Mouse (Mus musculus): ENCODE measurements around the gene Usp43. TPM values are rescaled to one million over a fixed set of nuclear protein-coding genes. Genes with fewer than 3 reads are reported as not detected.

Usp43 gene
- polyA plus RNA-seq (2015; fragmentation: Nextera tagmentation; extraction: Ambion mirVana): 0.93 and 1.3 TPM in 2 replicates

- peak within 1 kb of the TSS; percentile 72 for H3K4me3 ChIP-seq
- H3K4me2 ChIP-seq: peak within 1 kb of the TSS; percentile 100
- peaks cover 4% of the 10 kb centered on the region; the same call in 1 of the 2 replicates for H3K4me1 ChIP-seq
- no peaks in the 10 kb centered on the region for H3K36me3 ChIP-seq
- under 1% methylated on average over 59 of the region's 80 CpGs for WGBS
- H3K27me3 ChIP-seq: peaks cover 36% of the 10 kb centered on the region
- H3K9me3 ChIP-seq: no peaks in the 10 kb centered on the region
- H3K27ac ChIP-seq: peak within 1 kb of the TSS; percentile 48; the same call in 1 of the 2 replicates
- peak within 1 kb of the TSS; percentile 74 for H3K9ac ChIP-seq
- ATAC-seq (ENCODE audit: insufficient number of reproducible peaks, insufficient read depth, low FRiP score, low TSS enrichment, low read depth): peak; percentile 49; the same call in 1 of the 2 replicates
Observed at GRCm38 (mm10) chr11:67921827-67922754, at the start of gene Usp43. Usp43 (minus strand) TSS chr11:67922153.

GRCm38 (mm10) chr11:67967831-67968230 lies 45.9 kb upstream of the Usp43 start:
- ATAC-seq (ENCODE audit: insufficient number of reproducible peaks, insufficient read depth, low FRiP score, low TSS enrichment, low read depth): no peak
- WGBS: 60% methylated on average over 11 of the region's 11 CpGs

GRCm38 (mm10) chr11:67965905-67966878 lies 44.2 kb upstream of the Usp43 start, which contains the start of gene Stx8:
Stx8 (plus strand) TSS chr11:67966193.
- Histone ChIP-seq H3K4me1 (peaks cover 18% of the 10 kb centered on the region), H3K27me3 (no peaks in the 10 kb centered on the region), H3K9ac (peak within 1 kb of the TSS; percentile 87), H3K4me2 (peak within 1 kb of the TSS; percentile 87), H3K27ac (peak within 1 kb of the TSS; percentile 22; the same call in 1 of the 2 replicates), H3K36me3 (peaks cover 11% of the 10 kb centered on the region; the same call in 1 of the 2 replicates), H3K4me3 (peak within 1 kb of the TSS; percentile 86), H3K9me3 (no peaks in the 10 kb centered on the region)
- WGBS: under 1% methylated on average over 28 of the region's 28 CpGs
- peak; percentile 37; the same call in 1 of the 2 replicates for ATAC-seq (ENCODE audit: insufficient number of reproducible peaks, insufficient read depth, low FRiP score, low TSS enrichment, low read depth)

More at GRCm38 (mm10) chr11:67967831-67968230, 45.9 kb upstream of the Usp43 start:
- H3K9ac ChIP-seq: 0 out of 2 replicates have a peak overlapping the region, but pooled peaks have one; percentile 21
- no peak overlapping the region for H3K27ac ChIP-seq
- peaks cover 25% of the 10 kb centered on the region for H3K4me1 ChIP-seq
- H3K36me3 ChIP-seq: peaks cover 16% of the 10 kb centered on the region; the same call in 1 of the 2 replicates
- H3K27me3 ChIP-seq: no peaks in the 10 kb centered on the region
- peak overlapping the region; percentile 9; the same call in 1 of the 2 replicates for H3K4me3 ChIP-seq
- peak overlapping the region; percentile 11 for H3K4me2 ChIP-seq
- H3K9me3 ChIP-seq: no peaks in the 10 kb centered on the region

GRCm38 (mm10) chr11:67965242-67965883 lies 43.4 kb upstream of the Usp43 start, which contains the start of gene Cfap52:
Cfap52 (minus strand) TSS chr11:67965651.
- Histone ChIP-seq H3K27ac (peak within 1 kb of the TSS; percentile 22; the same call in 1 of the 2 replicates), H3K4me1 (peaks cover 18% of the 10 kb centered on the region), H3K4me3 (peak within 1 kb of the TSS; percentile 86), H3K27me3 (no peaks in the 10 kb centered on the region), H3K36me3 (peaks cover 4% of the 10 kb centered on the region; the same call in 1 of the 2 replicates), H3K9me3 (no peaks in the 10 kb centered on the region), H3K9ac (peak within 1 kb of the TSS; percentile 87), H3K4me2 (peak within 1 kb of the TSS; percentile 87)
- WGBS: 6% methylated on average over 15 of the region's 15 CpGs
- ATAC-seq (ENCODE audit: insufficient number of reproducible peaks, insufficient read depth, low FRiP score, low TSS enrichment, low read depth): no peak

- 78% methylated on average over 6 of the region's 6 CpGs for WGBS
- Histone ChIP-seq H3K4me3 (no peak overlapping the region), H3K4me2 (no peak overlapping the region), H3K27ac (no peak overlapping the region), H3K4me1 (peaks cover 18% of the 10 kb centered on the region), H3K36me3 (no peaks in the 10 kb centered on the region), H3K9me3 (no peaks in the 10 kb centered on the region), H3K9ac (no peak overlapping the region), H3K27me3 (no peaks in the 10 kb centered on the region)
- ATAC-seq (ENCODE audit: insufficient number of reproducible peaks, insufficient read depth, low FRiP score, low TSS enrichment, low read depth): no peak
Observed at GRCm38 (mm10) chr11:67964110-67964509, 42.2 kb upstream of the Usp43 start.

- H3K36me3 ChIP-seq: no peaks in the 10 kb centered on the region
- no peak overlapping the region for H3K9ac ChIP-seq
- no peak for ATAC-seq (ENCODE audit: insufficient number of reproducible peaks, insufficient read depth, low FRiP score, low TSS enrichment, low read depth)
- no peaks in the 10 kb centered on the region for H3K9me3 ChIP-seq
- H3K27ac ChIP-seq: no peak overlapping the region
- H3K4me1 ChIP-seq: peaks cover 3% of the 10 kb centered on the region; the same call in 1 of the 2 replicates
- WGBS: 88% methylated on average over 6 of the region's 6 CpGs
- no peak overlapping the region for H3K4me3 ChIP-seq
- H3K4me2 ChIP-seq: no peak overlapping the region
- H3K27me3 ChIP-seq: no peaks in the 10 kb centered on the region
Observed at GRCm38 (mm10) chr11:67954413-67954812, 32.5 kb upstream of the Usp43 start.

GRCm38 (mm10) chr11:67953604-67954003 lies 31.7 kb upstream of the Usp43 start:
- H3K9me3 ChIP-seq: no peaks in the 10 kb centered on the region
- no peak overlapping the region for H3K9ac ChIP-seq
- H3K27me3 ChIP-seq: no peaks in the 10 kb centered on the region
- H3K27ac ChIP-seq: no peak overlapping the region
- no peak overlapping the region for H3K4me2 ChIP-seq
- peaks cover 10% of the 10 kb centered on the region for H3K4me1 ChIP-seq
- no peak for ATAC-seq (ENCODE audit: insufficient number of reproducible peaks, insufficient read depth, low FRiP score, low TSS enrichment, low read depth)
- 74% methylated on average over 5 of the region's 5 CpGs for WGBS
- H3K36me3 ChIP-seq: no peaks in the 10 kb centered on the region
- no peak overlapping the region for H3K4me3 ChIP-seq

- 68% methylated on average over 9 of the region's 9 CpGs for WGBS
- Histone ChIP-seq H3K9ac (no peak overlapping the region), H3K9me3 (no peaks in the 10 kb centered on the region), H3K4me3 (no peak overlapping the region), H3K4me2 (no peak overlapping the region), H3K27me3 (no peaks in the 10 kb centered on the region), H3K4me1 (peaks cover 15% of the 10 kb centered on the region), H3K36me3 (no peaks in the 10 kb centered on the region), H3K27ac (no peak overlapping the region)
- no peak for ATAC-seq (ENCODE audit: insufficient number of reproducible peaks, insufficient read depth, low FRiP score, low TSS enrichment, low read depth)
Observed at GRCm38 (mm10) chr11:67949475-67949874, 27.5 kb upstream of the Usp43 start.

GRCm38 (mm10) chr11:67948229-67948628 lies 26.3 kb upstream of the Usp43 start:
- Histone ChIP-seq H3K4me1 (peaks cover 15% of the 10 kb centered on the region), H3K27ac (no peak overlapping the region), H3K9ac (no peak overlapping the region), H3K36me3 (no peaks in the 10 kb centered on the region), H3K27me3 (no peaks in the 10 kb centered on the region), H3K9me3 (no peaks in the 10 kb centered on the region), H3K4me2 (no peak overlapping the region), H3K4me3 (no peak overlapping the region)
- no peak for ATAC-seq (ENCODE audit: insufficient number of reproducible peaks, insufficient read depth, low FRiP score, low TSS enrichment, low read depth)
- WGBS: 45% methylated on average over 3 of the region's 3 CpGs

GRCm38 (mm10) chr11:67932156-67932555 lies 10.2 kb upstream of the Usp43 start:
- no peak for ATAC-seq (ENCODE audit: insufficient number of reproducible peaks, insufficient read depth, low FRiP score, low TSS enrichment, low read depth)
- Histone ChIP-seq H3K9me3 (no peaks in the 10 kb centered on the region), H3K9ac (no peak overlapping the region), H3K4me2 (no peak overlapping the region), H3K4me3 (no peak overlapping the region), H3K4me1 (no peaks in the 10 kb centered on the region), H3K27me3 (no peaks in the 10 kb centered on the region), H3K36me3 (no peaks in the 10 kb centered on the region), H3K27ac (no peak overlapping the region)
- 82% methylated on average over 3 of the region's 3 CpGs for WGBS

Measured in embryonic facial prominence, embryonic 13.5 days (tissue).